Mouse (Mus musculus): ENCODE data around the gene Popdc2.

Gene Popdc2

GRCm38 (mm10) chr16:38375182-38375581, 13.2 kb downstream of the Popdc2 start:
- no peak for DNase-seq (ENCODE audit: inconsistent age in 2 of 2, low spot score in 1 of 2)

DNA sequence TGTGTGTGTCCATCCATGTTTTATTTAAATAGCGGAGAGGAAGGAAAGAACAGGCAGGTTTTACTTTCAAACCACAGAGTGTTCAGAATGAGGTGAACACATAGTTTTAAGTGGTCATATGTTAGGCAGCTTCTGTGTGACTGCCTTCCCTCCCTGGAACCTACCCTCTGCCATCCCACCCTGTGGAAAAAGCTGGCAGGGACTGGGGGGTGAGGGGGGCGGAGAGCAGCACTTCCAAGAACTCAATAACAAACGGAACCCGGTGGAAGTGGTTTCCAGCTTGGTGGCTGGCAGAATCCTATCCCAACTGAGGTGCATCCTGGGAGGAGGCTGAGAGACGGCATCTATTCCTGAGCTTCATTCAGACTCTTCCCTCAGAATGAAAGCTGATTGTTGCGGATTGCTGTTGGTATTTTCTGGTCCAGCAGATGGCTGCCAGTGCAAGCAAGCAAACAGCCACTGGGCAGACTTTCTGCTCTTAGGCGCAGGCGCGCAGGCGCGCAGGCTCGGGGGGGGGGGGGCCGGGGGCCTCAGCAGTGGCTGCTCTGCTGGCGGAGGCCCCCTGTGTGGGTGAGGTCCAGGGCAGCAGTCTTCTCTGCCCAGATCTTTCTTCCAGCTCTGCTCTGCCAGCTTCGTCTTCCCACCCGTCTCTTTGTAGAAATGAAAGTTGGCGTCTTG, 14.3 kb downstream of the Popdc2 start:
- DNase-seq (ENCODE audit: inconsistent age in 2 of 2, low spot score in 1 of 2): peak; percentile 64 to 85

GRCm38 (mm10) chr16:38376841-38377249, 14.8 kb downstream of the Popdc2 start:
- DNase-seq (ENCODE audit: inconsistent age in 2 of 2, low spot score in 1 of 2): no peak

DNA sequence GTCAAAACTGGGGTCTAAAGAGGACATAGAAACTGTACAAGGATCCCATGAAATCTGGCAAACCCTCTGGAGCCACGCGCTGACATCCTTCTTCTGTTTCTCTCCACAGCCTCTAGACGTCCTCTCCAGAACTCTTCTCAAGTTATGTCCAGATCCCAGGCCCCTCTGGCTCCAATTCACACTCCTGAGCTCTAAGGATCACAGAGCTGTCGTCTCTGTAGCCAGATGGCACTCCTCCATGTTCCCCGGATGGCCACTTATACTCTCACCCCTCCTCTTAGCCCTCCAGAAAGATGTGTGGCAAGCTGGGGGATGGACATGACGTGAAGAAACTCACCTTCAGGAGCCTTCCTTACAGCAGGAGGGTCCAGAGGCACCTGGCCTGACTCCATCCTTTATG, 15.5 kb downstream of the Popdc2 start:
- DNase-seq (ENCODE audit: inconsistent age in 2 of 2, low spot score in 1 of 2): no peak

DNA sequence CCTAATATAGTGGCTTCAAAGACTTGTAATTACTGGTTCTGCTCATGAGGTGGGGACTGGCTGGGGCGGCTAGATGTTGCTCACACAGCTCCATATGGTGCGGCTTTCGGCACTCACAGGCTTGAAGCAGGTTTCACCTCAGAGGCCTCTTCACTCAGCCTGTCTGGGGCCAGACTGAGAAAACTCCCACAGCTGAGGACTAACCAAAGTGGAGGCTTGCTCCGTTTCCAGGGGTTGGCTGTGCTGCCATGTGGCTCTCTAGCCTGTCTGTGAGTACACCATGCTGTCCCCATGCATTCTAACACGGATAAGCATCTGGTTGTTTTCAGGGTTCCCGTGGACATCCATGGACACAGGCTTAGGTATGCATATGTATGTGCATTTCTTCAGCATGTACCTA, 16.6 kb downstream of the Popdc2 start:
- DNase-seq (ENCODE audit: inconsistent age in 2 of 2, low spot score in 1 of 2): no peak

DNA sequence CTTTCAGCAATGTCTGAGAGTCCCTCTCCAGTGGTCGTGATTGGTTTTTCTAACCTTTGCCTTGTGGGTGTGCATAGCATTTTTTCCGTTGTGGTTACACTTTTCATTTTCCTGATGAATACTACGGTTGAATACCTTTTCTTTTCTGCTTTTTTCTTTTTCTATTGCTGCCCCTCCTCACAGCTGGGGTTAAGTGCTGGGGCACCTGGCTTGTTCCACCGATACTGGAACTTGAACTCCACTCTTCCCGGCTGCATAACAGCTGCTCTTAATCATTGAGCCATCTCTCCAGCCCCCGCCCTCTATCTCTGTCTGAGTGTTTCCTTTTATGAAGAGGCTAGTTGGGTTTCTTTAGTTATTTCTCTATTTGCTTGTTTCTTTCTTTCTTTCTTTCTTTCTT, 17.1 kb downstream of the Popdc2 start:
- no peak for DNase-seq (ENCODE audit: inconsistent age in 2 of 2, low spot score in 1 of 2)

DNA sequence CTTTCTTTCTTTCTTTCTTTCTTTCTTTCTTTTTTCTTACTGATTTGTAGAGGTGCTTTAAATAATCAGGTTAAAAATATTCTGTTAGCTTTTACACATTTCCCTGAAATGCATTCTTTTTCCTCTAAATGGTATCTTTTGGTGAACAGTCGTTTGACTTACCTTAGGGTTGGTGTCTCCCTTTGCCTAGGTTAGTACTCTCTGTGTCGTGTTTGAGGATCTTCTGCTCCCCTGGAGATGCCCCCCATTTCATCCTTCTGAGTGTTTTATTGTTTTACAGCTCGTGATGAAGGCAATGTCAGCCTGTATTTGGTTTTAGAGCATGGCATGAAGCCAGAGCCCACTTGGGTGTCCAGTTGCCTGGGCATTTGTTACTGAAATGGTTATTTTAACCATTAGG, 17.5 kb downstream of the Popdc2 start:
- DNase-seq (ENCODE audit: inconsistent age in 2 of 2, low spot score in 1 of 2): no peak

- no peak for DNase-seq (ENCODE audit: inconsistent age in 2 of 2, low spot score in 1 of 2)
Observed at GRCm38 (mm10) chr16:38379926-38380325, 17.9 kb downstream of the Popdc2 start.

DNA sequence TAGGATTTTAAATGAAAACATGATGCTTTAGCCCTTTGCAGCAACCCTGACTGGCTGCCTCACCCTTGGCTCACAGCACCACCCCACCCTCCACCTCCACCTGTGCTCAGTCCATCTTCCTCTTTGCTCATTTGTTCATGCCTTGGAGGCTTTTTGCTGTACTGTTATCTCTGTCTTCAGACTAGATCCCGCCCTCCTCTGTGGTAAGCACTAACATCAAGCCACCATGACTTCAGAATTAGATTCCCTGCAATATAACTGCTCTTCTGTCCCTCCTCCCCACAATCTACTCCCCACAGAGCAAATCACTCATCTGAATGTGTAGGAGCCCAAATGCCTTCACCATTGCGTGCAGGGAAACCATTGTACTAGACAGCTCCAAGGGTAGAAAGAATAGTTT, 21.7 kb downstream of the Popdc2 start:
- no peak for DNase-seq (ENCODE audit: inconsistent age in 2 of 2, low spot score in 1 of 2)

GRCm38 (mm10) chr16:38385184-38385634, 23.2 kb downstream of the Popdc2 start:
- no peak for DNase-seq (ENCODE audit: inconsistent age in 2 of 2, low spot score in 1 of 2)

DNA sequence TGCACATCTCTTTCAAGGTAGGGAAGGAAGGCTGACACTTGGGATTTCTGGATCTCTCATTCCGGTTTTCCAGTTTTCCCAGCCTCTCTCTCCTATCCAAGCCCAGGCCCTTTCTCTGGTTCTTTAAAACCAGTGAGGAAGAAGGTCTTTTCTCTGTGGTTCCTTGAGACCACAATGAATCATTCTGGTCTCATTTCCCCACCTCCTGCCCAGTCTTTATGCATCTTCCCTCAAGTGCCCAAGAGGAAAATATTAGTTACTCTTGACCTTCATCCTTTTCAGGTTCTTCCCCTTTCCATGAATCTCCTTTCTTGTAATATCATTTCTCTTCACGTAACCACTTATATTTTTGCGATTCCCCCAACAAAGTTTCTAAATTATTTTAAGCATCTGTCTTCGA, 23.7 kb downstream of the Popdc2 start:
- no peak for DNase-seq (ENCODE audit: inconsistent age in 2 of 2, low spot score in 1 of 2)

- DNase-seq (ENCODE audit: inconsistent age in 2 of 2, low spot score in 1 of 2): no peak
Observed at GRCm38 (mm10) chr16:38387389-38387788, 25.4 kb downstream of the Popdc2 start.

DNA sequence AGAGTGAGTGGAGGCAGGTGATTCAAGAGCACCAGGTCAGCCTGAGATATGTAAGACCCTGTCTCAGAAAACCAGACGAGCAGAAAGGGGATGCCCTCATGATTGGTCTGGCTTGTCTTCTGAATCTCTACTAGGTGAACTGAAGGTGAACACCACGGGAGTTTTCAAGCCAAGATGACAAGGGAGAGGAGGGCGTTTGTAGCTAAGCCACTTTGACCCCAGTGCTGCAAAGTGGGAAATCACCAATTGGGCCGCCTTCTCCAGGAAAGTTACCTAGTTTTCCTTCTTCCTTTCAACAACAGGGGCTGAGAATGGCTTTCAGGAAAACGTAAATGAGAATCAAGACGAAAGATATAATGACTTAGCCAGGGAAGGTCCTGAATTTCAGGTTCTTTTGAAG, 26.7 kb downstream of the Popdc2 start:
- DNase-seq (ENCODE audit: inconsistent age in 2 of 2, low spot score in 1 of 2): no peak

- peak; percentile 41 to 81 for DNase-seq (ENCODE audit: inconsistent age in 2 of 2, low spot score in 1 of 2)
Observed at GRCm38 (mm10) chr16:38389284-38389893, 27.4 kb downstream of the Popdc2 start.

DNA sequence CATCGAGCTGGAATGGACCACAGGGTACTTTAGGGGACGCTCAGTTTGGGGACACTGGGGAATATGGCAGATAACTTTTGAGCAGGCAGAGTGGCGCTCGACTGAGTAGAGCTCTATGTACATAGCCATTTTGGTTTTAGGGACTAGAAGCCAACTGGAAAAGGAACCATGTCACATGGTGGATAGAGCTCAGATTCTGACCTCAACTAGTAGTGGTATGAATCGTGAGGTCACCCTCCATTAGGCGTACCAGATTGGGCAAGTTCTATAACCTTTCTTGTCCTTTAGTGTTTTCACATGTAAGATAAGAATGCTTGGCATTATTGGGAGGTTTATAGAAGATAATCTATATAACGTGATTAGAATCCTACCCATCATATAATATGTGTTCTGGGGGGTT, 28.3 kb downstream of the Popdc2 start:
- DNase-seq (ENCODE audit: inconsistent age in 2 of 2, low spot score in 1 of 2): no peak

- DNase-seq (ENCODE audit: inconsistent age in 2 of 2, low spot score in 1 of 2): no peak
Observed at GRCm38 (mm10) chr16:38392126-38392894, 30.3 kb downstream of the Popdc2 start.

GRCm38 (mm10) chr16:38394191-38394618, 32.2 kb downstream of the Popdc2 start:
- DNase-seq (ENCODE audit: inconsistent age in 2 of 2, low spot score in 1 of 2): no peak

DNA sequence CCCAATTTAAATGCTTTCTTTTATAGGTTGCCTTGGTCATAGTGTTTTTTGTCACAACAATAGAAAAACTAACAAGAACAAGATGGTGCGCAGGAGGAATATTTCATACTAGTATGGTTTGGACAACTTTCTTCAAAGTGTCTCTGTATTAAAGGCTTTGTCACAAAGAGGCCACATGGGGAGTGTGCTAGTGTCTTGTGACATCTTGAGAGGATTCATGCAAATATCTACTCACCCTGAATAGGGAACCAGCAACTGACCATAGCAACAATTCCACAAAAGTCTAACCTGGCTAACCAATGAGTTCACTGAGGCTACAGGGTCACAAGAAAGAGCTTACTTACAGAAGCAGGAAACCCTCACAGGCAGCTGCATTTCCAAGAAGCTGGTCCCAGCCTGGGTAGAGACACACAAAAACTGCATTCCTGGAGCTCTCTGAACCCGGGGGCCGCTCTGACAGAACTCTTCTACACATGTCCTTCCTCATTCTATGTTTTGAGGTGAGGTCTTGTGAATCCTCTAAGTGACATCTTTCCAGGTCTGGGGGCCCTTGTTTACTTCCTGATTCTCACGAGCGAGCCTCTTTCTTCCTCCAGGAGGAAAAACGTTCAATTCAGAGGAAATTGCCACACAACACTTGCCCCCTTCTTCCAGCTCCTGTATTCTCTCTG, 33.2 kb downstream of the Popdc2 start:
- peak in 1 of 2 experiments; percentile 69 for DNase-seq (ENCODE audit: inconsistent age in 2 of 2, low spot score in 1 of 2)

- DNase-seq (ENCODE audit: inconsistent age in 2 of 2, low spot score in 1 of 2): peak; percentile 95 to 98
Observed at GRCm38 (mm10) chr16:38396155-38396554, 34.1 kb downstream of the Popdc2 start.

DNA sequence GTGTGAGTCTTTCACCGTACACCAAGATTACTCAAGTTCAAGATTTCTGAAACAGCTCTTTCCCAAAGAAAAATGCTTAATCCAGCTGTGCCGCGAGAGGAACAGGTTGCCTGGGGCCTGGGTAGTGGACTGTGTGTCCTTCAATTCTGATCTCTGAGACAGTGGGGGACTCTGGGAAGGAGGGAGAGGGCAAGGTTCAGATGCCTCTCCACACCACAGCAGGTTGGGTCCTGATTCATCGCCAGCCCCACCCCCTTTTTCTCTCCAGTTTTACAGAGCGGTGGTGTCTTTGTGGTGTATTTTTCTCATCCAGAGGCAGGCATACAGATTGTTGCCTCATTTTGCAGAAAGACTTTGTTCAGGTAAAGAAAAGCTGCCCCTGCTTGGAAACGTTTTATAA, 36.3 kb downstream of the Popdc2 start:
- DNase-seq (ENCODE audit: inconsistent age in 2 of 2, low spot score in 1 of 2): no peak

DNA sequence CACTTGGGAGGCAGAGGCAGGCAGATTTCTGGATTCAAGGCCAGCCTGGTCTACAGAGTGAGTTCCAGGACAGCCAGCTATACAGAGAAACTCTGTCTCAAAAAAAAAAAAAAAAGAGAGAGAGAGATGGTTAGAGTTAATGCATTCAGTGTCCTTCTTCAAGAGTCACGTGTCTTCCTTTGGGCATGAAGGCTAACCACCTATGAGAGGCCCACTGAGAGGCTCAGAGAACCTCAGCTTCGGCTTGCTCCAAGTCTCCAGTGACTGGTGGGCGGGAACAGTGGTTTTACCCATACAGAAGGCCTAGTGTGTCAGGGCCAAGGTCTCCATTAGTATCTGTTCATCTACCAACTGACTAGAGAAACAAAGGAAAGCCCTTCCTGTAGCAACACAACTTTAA, 37.1 kb downstream of the Popdc2 start:
- DNase-seq (ENCODE audit: inconsistent age in 2 of 2, low spot score in 1 of 2): no peak

Measured in adrenal gland, adult (tissue).